Comparison of ENCODE assay signal across 8 mouse cellular contexts in the genomic region with DNA sequence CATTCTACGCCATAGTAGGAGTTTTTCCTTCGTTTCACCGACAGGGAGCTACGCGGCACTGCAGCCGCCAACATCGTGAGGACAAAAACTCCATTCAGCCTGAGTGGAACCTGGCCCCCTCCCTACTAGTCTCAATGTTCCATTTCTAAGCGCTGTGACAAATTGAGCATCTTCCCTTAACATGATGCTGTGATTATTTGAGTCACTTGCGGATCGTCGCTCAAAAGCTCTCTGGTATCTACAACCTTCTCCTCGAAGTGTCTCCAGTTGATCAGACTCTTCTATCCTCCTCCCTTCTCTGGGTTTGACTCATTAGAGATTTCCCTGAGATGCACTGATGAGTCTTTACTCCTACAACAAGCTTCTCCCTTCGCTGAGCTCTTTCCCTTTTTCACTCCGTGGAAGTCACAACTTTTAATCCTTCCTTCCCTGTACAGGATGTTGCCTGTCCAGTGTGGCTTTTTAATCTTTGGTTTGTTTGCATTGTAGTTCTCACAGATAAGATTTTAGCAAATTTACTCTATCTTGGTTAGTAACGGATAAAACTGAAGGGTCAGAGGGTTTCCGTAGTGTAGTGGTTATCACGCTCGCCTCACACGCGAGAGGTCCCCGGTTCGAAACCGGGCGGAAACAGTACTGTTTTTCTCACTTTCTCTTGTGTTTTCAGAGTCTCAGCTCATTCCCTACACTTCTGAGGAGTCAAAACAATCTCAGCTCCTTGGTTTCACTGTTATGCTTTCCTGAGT.
DNase-seq lines count a peak whose midpoint lies in the region; ATAC-seq and TF ChIP-seq lines count a peak whose summit lies in the region.

No protein-coding gene starts in this region.

- H3K27ac ChIP-seq in heart, embryonic 15.5 days = no peak overlapping the region
- no peak overlapping the region for H3K27ac ChIP-seq in intestine, embryonic 16.5 days (ENCODE audit: low read length)
- H3K27ac ChIP-seq in neural tube, embryonic 12.5 days = no peak overlapping the region

- no peaks in the 10 kb centered on the region for H3K79me3 ChIP-seq in C2C12 (ENCODE audit: low read depth)

- H3K4me1 ChIP-seq in heart, embryonic 15.5 days (replicated peaks) = peaks cover 14% of the 10 kb centered on the region
- 0 out of 2 replicates have a peak, but pooled peaks cover 7% of the 10 kb centered on the region for H3K4me1 ChIP-seq in intestine, embryonic 16.5 days (ENCODE audit: control insufficient read depth, insufficient read depth, low read length)
- peaks cover 9% of the 10 kb centered on the region; the same call in 1 of the 2 replicates for H3K4me1 ChIP-seq in neural tube, embryonic 12.5 days

- 3% methylated on average over 24 of the region's 24 CpGs for WGBS in heart, embryonic 15.5 days
- 7% methylated on average over 24 of the region's 24 CpGs for WGBS in intestine, embryonic 16.5 days
- WGBS in neural tube, embryonic 12.5 days = 2% methylated on average over 24 of the region's 24 CpGs

- H3K79me2 ChIP-seq in C2C12 (ENCODE audit: control insufficient read depth, insufficient read depth) = no peaks in the 10 kb centered on the region

- peaks cover 57% of the 10 kb centered on the region for H3K27me3 ChIP-seq in heart, embryonic 15.5 days
- H3K27me3 ChIP-seq in C2C12 (ENCODE audit: control insufficient read depth, insufficient read depth, insufficient read length) = no peaks in the 10 kb centered on the region
- peaks cover 17% of the 10 kb centered on the region for H3K27me3 ChIP-seq in intestine, embryonic 16.5 days (replicated peaks; ENCODE audit: control insufficient read depth, insufficient read depth, low read length)
- H3K27me3 ChIP-seq in neural tube, embryonic 12.5 days (replicated peaks) = peaks cover 37% of the 10 kb centered on the region

- no peak overlapping the region for H3K9ac ChIP-seq in heart, embryonic 15.5 days
- no peak overlapping the region for H3K9ac ChIP-seq in intestine, embryonic 16.5 days (ENCODE audit: low read depth, low read length)
- H3K9ac ChIP-seq in neural tube, embryonic 12.5 days = no peak overlapping the region

- no peaks in the 10 kb centered on the region for H3K9me3 ChIP-seq in heart, embryonic 15.5 days (replicated peaks)
- no peaks in the 10 kb centered on the region for H3K9me3 ChIP-seq in intestine, embryonic 16.5 days (ENCODE audit: control insufficient read depth, low read length)
- no peaks in the 10 kb centered on the region for H3K9me3 ChIP-seq in neural tube, embryonic 12.5 days

- no peak for DNase-seq in heart, adult 8-10 months (ENCODE audit: low spot score)
- peak; percentile 75 for DNase-seq in embryo, embryonic 11 days
- no peak for DNase-seq in spleen, postnatal 4 days (ENCODE audit: low spot score in 2 of 2)

- TF ChIP-seq CTCF in C2C12 (IDR thresholded peaks at IDR 0.05; ENCODE audit: control insufficient read depth, insufficient read depth, insufficient read length) = no peak

- H3K36me3 ChIP-seq in heart, embryonic 15.5 days = no peaks in the 10 kb centered on the region
- H3K36me3 ChIP-seq in C2C12 (ENCODE audit: control insufficient read depth, insufficient read depth) = no peaks in the 10 kb centered on the region
- no peaks in the 10 kb centered on the region for H3K36me3 ChIP-seq in intestine, embryonic 16.5 days (ENCODE audit: control insufficient read depth, insufficient read depth, low read length)
- H3K36me3 ChIP-seq in neural tube, embryonic 12.5 days = no peaks in the 10 kb centered on the region

- H3K4me3 ChIP-seq in heart, embryonic 15.5 days = peak overlapping the region; percentile 31
- peak overlapping the region; percentile 7 for H3K4me3 ChIP-seq in C2C12 (ENCODE audit: insufficient read depth, poor library complexity, severe bottlenecking)
- peak overlapping the region; percentile 5 for H3K4me3 ChIP-seq in intestine, embryonic 16.5 days (ENCODE audit: low read length)
- H3K4me3 ChIP-seq in neural tube, embryonic 12.5 days = peak overlapping the region; percentile 5; the same call in 1 of the 2 replicates

- peak overlapping the region; percentile 49 for H3K4me2 ChIP-seq in heart, embryonic 15.5 days
- peak overlapping the region; percentile 24 for H3K4me2 ChIP-seq in intestine, embryonic 16.5 days (ENCODE audit: low read depth, low read length)
- peak overlapping the region; percentile 48 for H3K4me2 ChIP-seq in neural tube, embryonic 12.5 days (replicated peaks)

- H3ac ChIP-seq in C2C12 (ENCODE audit: control insufficient read depth, insufficient read length, low read depth) = peak overlapping the region; percentile 56

- ATAC-seq in heart, embryonic 15.5 days (replicated peaks; ENCODE audit: insufficient number of reproducible peaks, insufficient read depth, low FRiP score, low read depth) = no peak
- ATAC-seq in intestine, embryonic 16.5 days = peak; percentile 66
- ATAC-seq in neural tube, embryonic 12.5 days (ENCODE audit: low FRiP score, low read depth) = peak; percentile 46; the same call in 1 of the 2 replicates
- no peak for ATAC-seq in cerebellum, adult (ENCODE audit: insufficient number of reproducible peaks, low FRiP score, low TSS enrichment)

TF ChIP-seq in C2C12, 6 proteins besides CTCF, POLR2A, EP300 and RAD21:
- TF ChIP-seq MYOG (IDR thresholded peaks at IDR 0.05; ENCODE audit: control insufficient read depth, extremely low read depth, insufficient read length) (no peak), USF1 (IDR thresholded peaks at IDR 0.05; ENCODE audit: low read depth) (no peak), MAX (IDR thresholded peaks at IDR 0.05) (no peak), MYOD1 (IDR thresholded peaks at IDR 0.05; ENCODE audit: control insufficient read depth, insufficient read length, low read depth) (no peak), CEBPB (IDR thresholded peaks at IDR 0.05; ENCODE audit: low read depth) (no peak), FOSL1 (IDR thresholded peaks at IDR 0.05; ENCODE audit: insufficient read depth, low read length, poor library complexity, severe bottlenecking) (no peak)

Comparison
In these comparisons a context has a peak if more than half of its experiments do, and no peak if none do; other contexts are left out.
1. ATAC-seq: peak in intestine, embryonic 16.5 days (single experiment) and neural tube, embryonic 12.5 days (single experiment); none in heart, embryonic 15.5 days (single experiment) and cerebellum, adult (single experiment).
2. Peak in every context shown above with its lines, with median percentiles within 50 percentile points of each other: H3K4me2 ChIP-seq and H3K4me3 ChIP-seq.